Mouse (Mus musculus): Measurements from ENCODE around the gene Krtcap3. TPM values are rescaled to one million over a fixed set of nuclear protein-coding genes. Genes with fewer than 3 reads are reported as not detected.
A peak's percentile ranks its signal among the peaks of the same experiment; 100 is the strongest.

The Krtcap3 gene
- polyA plus RNA-seq, 1 experiment: 0.14 TPM

DNA sequence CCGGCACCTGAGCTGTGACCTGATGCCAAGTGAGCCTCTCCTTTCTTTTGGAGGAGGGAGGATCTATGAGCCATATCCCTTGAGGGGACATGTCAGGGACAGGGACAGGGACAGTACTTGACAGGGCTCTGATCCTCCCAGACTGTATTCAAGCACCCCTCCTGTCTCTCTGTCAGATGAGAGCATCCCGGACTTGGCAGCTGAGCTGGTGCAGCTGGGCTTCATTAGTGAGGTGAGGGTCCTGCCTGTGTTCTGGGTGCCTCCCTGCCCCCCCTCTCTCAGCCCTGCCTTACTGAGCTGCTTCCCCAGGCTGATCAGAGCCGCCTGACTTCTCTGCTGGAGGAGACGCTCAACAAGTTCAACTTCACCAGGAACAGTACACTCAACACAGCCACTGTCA, 775 bp upstream of the Krtcap3 start:
- Histone ChIP-seq H3K36me3 (ENCODE audit: control insufficient read depth) (peaks cover 89% of the 10 kb centered on the region), H3K4me3 (replicated peaks) (no peak overlapping the region), H3K9me3 (ENCODE audit: control insufficient read depth, low read length) (no peaks in the 10 kb centered on the region), H3K4me1 (ENCODE audit: control insufficient read depth) (peaks cover 21% of the 10 kb centered on the region), H3K27me3 (ENCODE audit: control insufficient read depth) (no peaks in the 10 kb centered on the region)
- no peak for TF ChIP-seq TAL1 (IDR thresholded peaks at IDR 0.05; ENCODE audit: low read length)
- TF ChIP-seq GATA1 (IDR thresholded peaks at IDR 0.05; ENCODE audit: low read length): no peak

DNA sequence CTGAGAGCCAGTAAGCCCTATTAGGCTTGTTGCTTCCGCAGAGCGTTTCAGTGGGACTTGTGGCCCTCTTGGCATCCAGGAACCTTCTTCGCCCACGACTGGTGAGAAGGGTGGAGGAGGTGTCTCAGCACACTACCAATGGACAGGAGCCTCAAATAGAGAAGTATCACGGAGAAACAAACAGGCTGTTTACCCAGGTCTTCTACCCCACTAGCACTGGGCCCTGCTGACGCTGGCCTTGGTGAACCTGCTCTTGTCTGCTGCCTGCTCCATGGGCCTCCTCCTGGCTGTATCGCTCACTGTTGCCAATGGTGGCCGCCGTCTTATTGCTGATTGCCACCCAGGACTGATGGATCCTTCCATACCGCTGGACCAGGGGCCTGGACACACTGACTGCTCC, 660 bp downstream of the Krtcap3 start:
- Histone ChIP-seq H3K36me3 (ENCODE audit: control insufficient read depth) (peaks cover 75% of the 10 kb centered on the region), H3K27me3 (ENCODE audit: control insufficient read depth) (no peaks in the 10 kb centered on the region), H3K4me3 (replicated peaks) (peak overlapping the region; percentile 64), H3K4me1 (ENCODE audit: control insufficient read depth) (peaks cover 21% of the 10 kb centered on the region), H3K9me3 (ENCODE audit: control insufficient read depth, low read length) (no peaks in the 10 kb centered on the region)
- TF ChIP-seq GATA1 (IDR thresholded peaks at IDR 0.05; ENCODE audit: low read length): no peak
- no peak for TF ChIP-seq TAL1 (IDR thresholded peaks at IDR 0.05; ENCODE audit: low read length)

DNA sequence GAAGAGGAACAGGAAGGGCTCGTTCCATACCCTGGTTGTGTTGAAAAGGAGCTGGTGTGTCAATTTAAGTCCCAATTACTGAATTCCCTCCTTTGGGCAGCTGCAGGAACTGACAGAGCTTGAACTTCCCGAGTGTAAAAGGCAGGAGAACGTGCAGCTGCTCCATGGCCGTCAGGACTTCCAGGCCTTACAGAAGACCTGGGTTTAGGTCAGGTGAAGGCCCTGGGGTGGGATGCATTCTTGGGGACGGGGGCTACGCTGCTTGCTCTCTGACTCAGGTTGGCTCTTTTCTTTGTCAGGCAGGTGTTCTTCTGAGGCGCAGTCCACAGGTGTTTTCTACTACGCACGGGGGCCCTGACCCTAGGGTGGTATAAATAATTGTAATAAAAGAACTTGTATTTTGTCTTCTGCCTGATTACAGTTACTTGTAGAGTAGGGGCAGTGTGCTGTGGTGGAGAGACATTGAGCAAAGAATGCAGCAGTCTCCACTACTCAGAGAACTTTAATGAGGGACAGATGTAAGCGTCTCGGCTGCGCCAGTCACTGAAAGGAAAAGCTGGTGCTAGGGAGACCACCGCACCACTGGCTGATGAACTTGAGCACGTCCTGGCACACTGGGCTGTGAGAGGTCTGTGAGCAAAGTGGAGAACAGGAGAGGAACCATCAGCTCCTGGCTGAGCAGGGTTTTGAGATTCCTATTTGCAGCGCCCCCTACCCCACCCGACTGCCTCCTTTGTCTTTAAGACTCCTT, 1.5 kb downstream of the Krtcap3 start:
- Histone ChIP-seq H3K36me3 (ENCODE audit: control insufficient read depth) (peaks cover 67% of the 10 kb centered on the region), H3K9me3 (ENCODE audit: control insufficient read depth, low read length) (no peaks in the 10 kb centered on the region), H3K4me1 (ENCODE audit: control insufficient read depth) (peaks cover 21% of the 10 kb centered on the region), H3K4me3 (replicated peaks) (no peak overlapping the region), H3K27me3 (ENCODE audit: control insufficient read depth) (no peaks in the 10 kb centered on the region)
- TF ChIP-seq TAL1 (IDR thresholded peaks at IDR 0.05; ENCODE audit: low read length) (no peak), GATA1 (IDR thresholded peaks at IDR 0.05; ENCODE audit: low read length) (no peak)

DNA sequence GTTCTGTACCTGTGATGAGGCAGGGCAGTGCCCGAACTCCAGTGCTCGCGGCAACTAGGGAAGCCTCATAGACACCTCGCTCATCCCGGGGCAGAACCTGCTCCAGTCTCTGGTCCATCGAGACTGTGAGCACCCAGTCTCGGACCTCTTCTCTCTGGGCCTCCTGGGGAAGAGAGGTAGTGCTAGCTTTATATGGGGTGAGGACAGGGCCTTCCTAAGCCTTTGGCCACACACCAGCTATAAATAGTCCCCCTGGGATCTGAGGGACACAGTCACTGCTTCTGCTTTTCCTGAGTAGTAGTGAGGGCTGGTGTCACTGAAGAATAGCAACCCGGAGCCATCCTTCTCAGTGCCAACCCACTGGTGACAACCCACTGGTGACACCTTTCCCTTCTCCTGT, 2.3 kb downstream of the Krtcap3 start:
- TF ChIP-seq GATA1 (IDR thresholded peaks at IDR 0.05; ENCODE audit: low read length): no peak
- TF ChIP-seq TAL1 (IDR thresholded peaks at IDR 0.05; ENCODE audit: low read length): no peak
- Histone ChIP-seq H3K4me1 (ENCODE audit: control insufficient read depth) (peaks cover 21% of the 10 kb centered on the region), H3K36me3 (ENCODE audit: control insufficient read depth) (peaks cover 59% of the 10 kb centered on the region), H3K4me3 (replicated peaks) (no peak overlapping the region), H3K27me3 (ENCODE audit: control insufficient read depth) (no peaks in the 10 kb centered on the region), H3K9me3 (ENCODE audit: control insufficient read depth, low read length) (no peaks in the 10 kb centered on the region)

DNA sequence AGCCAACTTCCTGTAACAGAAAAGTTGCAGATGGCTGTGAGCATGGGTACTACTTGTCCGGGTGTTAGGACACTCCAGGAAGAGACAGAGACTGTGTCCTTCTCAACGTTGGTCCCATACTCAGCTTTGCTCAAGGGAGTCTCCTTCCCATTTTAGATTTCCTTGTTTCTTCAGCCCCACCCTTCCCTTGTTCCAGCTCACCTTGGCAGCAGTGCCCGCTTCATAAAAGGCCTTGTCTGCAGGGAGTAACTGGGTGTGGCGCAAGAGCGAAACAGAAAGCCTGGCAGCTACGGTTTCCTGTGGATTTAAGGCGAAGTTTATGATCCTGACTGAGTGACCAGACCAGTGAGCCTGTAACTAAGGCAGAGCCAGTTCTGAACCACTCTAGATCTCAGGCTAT, 3.0 kb downstream of the Krtcap3 start:
- TF ChIP-seq TAL1 (IDR thresholded peaks at IDR 0.05; ENCODE audit: low read length) (no peak), GATA1 (IDR thresholded peaks at IDR 0.05; ENCODE audit: low read length) (no peak)
- Histone ChIP-seq H3K36me3 (ENCODE audit: control insufficient read depth) (peaks cover 52% of the 10 kb centered on the region), H3K4me3 (replicated peaks) (no peak overlapping the region), H3K9me3 (ENCODE audit: control insufficient read depth, low read length) (no peaks in the 10 kb centered on the region), H3K4me1 (ENCODE audit: control insufficient read depth) (peaks cover 21% of the 10 kb centered on the region), H3K27me3 (ENCODE audit: control insufficient read depth) (no peaks in the 10 kb centered on the region)

DNA sequence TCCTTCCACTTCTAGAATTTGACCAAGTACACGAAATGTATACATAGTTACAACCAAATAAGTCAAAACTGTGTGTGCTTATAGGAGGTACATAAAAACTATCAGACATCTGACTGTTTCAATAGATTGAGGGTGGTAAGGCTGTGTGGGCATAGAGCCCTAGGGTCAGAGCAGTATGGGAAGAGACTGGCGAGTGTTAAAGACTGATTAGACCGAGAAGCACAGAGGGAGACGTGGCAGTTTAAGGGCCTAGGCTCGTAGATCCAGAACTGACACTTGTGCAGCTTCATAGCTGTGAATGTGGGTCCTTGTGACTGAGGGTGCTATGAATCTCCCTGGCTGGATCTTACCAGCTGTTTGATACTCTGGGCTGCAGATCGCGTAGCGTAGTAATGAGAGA, 3.4 kb downstream of the Krtcap3 start:
- Histone ChIP-seq H3K9me3 (ENCODE audit: control insufficient read depth, low read length) (no peaks in the 10 kb centered on the region), H3K36me3 (ENCODE audit: control insufficient read depth) (peaks cover 48% of the 10 kb centered on the region), H3K4me3 (replicated peaks) (no peak overlapping the region), H3K27me3 (ENCODE audit: control insufficient read depth) (no peaks in the 10 kb centered on the region), H3K4me1 (ENCODE audit: control insufficient read depth) (peaks cover 21% of the 10 kb centered on the region)
- TF ChIP-seq TAL1 (IDR thresholded peaks at IDR 0.05; ENCODE audit: low read length) (no peak), GATA1 (IDR thresholded peaks at IDR 0.05; ENCODE audit: low read length) (no peak)

- TF ChIP-seq TAL1 (IDR thresholded peaks at IDR 0.05; ENCODE audit: low read length) (no peak), GATA1 (IDR thresholded peaks at IDR 0.05; ENCODE audit: low read length) (no peak)
- peaks cover 43% of the 10 kb centered on the region for H3K36me3 ChIP-seq (ENCODE audit: control insufficient read depth)
- peaks cover 21% of the 10 kb centered on the region for H3K4me1 ChIP-seq (ENCODE audit: control insufficient read depth)
- no peak overlapping the region for H3K4me3 ChIP-seq (replicated peaks)
- H3K27me3 ChIP-seq (ENCODE audit: control insufficient read depth): no peaks in the 10 kb centered on the region
- H3K9me3 ChIP-seq (ENCODE audit: control insufficient read depth, low read length): no peaks in the 10 kb centered on the region
These were observed 3.9 kb downstream of the Krtcap3 start for GRCm38 (mm10) chr5:31255381-31255780.

DNA sequence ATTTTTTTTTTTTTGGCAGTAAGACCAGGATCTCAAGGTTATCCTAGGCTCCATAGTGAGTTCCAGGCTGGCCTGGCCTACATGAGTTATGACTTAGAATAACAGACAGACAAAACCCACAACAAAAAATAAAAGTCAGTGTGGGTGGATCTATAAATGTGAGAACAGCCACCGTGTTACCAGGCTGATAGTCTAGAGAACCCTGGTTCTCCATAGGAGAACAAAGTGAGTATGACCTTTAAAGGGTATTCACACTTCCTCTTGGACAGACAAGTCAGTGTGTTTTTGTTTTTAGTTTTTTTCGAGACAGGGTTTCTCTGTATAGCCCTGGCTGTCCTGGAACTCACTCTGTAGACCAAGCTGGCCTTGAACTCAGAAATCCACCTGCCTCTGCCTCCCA, 4.5 kb downstream of the Krtcap3 start:
- Histone ChIP-seq H3K4me1 (ENCODE audit: control insufficient read depth) (peaks cover 21% of the 10 kb centered on the region), H3K9me3 (ENCODE audit: control insufficient read depth, low read length) (no peaks in the 10 kb centered on the region), H3K27me3 (ENCODE audit: control insufficient read depth) (no peaks in the 10 kb centered on the region), H3K36me3 (ENCODE audit: control insufficient read depth) (peaks cover 37% of the 10 kb centered on the region), H3K4me3 (replicated peaks) (no peak overlapping the region)
- TF ChIP-seq GATA1 (IDR thresholded peaks at IDR 0.05; ENCODE audit: low read length): no peak

DNA sequence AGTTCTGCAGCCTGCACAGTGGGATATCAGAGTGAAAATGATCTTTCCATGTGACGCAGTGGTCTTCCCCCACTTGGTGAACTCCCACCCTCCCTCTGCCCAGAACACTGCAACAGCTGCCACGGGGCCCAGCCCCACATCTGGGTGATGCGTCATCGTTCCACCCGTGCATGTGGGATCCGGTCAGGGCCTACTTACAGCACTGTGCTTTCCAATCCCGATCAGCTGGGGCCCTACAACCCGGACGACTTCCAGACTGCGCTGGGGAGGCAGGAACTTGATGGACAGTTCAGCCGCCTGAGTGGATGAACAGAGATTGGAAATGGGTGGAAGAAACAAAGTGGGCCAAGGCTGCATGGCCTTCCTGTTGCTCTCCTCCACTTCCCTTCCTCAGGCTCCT, 6.1 kb downstream of the Krtcap3 start:
- Histone ChIP-seq H3K27me3 (ENCODE audit: control insufficient read depth) (no peaks in the 10 kb centered on the region), H3K36me3 (ENCODE audit: control insufficient read depth) (peaks cover 20% of the 10 kb centered on the region), H3K4me1 (ENCODE audit: control insufficient read depth) (peaks cover 10% of the 10 kb centered on the region), H3K9me3 (ENCODE audit: control insufficient read depth, low read length) (no peaks in the 10 kb centered on the region), H3K4me3 (replicated peaks) (no peak overlapping the region)
- TF ChIP-seq GATA1 (IDR thresholded peaks at IDR 0.05; ENCODE audit: low read length): no peak
- no peak for TF ChIP-seq TAL1 (IDR thresholded peaks at IDR 0.05; ENCODE audit: low read length)

DNA sequence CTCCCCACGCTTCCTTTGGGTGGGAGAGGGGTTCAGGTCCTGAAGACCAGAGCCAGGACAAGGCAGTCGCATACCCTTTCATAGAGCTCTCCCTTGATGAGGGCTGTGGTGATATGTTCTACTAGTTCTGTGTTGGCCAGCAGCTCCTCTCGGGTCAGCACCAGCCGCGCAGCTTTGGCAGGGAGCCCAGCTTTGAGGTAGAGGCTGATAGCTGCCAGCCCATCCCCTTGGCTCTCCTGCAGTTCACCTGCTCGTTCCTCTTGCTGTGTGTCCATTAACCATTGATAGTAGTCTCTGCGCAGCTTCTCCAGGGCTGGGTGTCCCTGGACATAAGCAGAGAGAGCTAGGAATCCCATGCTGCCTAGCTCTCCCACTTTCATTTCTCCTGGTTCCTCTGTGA, 14.6 kb downstream of the Krtcap3 start:
- H3K4me3 ChIP-seq (replicated peaks): no peak overlapping the region
- no peaks in the 10 kb centered on the region for H3K27me3 ChIP-seq (ENCODE audit: control insufficient read depth)
- TF ChIP-seq TAL1 (IDR thresholded peaks at IDR 0.05; ENCODE audit: low read length): no peak
- no peak for TF ChIP-seq GATA1 (IDR thresholded peaks at IDR 0.05; ENCODE audit: low read length)
- no peaks in the 10 kb centered on the region for H3K9me3 ChIP-seq (ENCODE audit: control insufficient read depth, low read length)
- peaks cover 12% of the 10 kb centered on the region; the same call in 1 of the 2 replicates for H3K36me3 ChIP-seq (ENCODE audit: control insufficient read depth)
- H3K4me1 ChIP-seq (ENCODE audit: control insufficient read depth): no peaks in the 10 kb centered on the region
